Mouse (Mus musculus): ENCODE data around the gene Pard3b. TPM values are rescaled to one million over a fixed set of nuclear protein-coding genes. Genes with fewer than 3 reads are reported as not detected.

The Pard3b gene
- polyA plus RNA-seq, 1 experiment from 2014 or later, result 2.3 TPM

DNA sequence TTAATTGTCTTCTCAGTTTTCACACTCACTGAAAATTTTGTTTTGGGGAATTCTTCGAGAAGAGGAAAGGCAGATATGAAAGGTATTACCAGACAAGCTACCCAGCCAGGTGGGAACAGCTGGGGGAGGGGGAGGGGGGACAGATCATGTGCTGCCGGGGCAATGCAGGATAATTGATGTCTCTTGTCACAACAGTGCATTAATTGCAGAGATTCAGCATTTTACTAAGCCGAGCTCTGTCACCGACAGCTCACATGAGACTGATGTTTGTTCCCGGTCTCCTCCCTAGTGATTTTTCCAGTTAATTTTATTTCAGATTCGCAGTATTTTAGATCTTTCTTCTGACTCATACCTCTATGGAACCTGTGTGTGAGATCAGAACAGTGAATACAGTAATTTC lies 850.2 kb downstream of the Pard3b start:
- Histone ChIP-seq H3K36me3 (ENCODE audit: control insufficient read depth, insufficient read depth) (no peaks in the 10 kb centered on the region), H3K9me3 (replicated peaks; ENCODE audit: control insufficient read depth, low read length) (no peaks in the 10 kb centered on the region), H3K9ac (ENCODE audit: low read depth, low read length) (no peak overlapping the region), H3K4me1 (ENCODE audit: control insufficient read depth, low read depth, low read length) (no peaks in the 10 kb centered on the region), H3K4me3 (ENCODE audit: low read depth, low read length) (no peak overlapping the region), H3K27me3 (ENCODE audit: control insufficient read depth, insufficient read depth, low read depth, low read length) (no peaks in the 10 kb centered on the region), H3K27ac (ENCODE audit: low read length) (no peak overlapping the region), H3K4me2 (ENCODE audit: low read depth, low read length) (no peak overlapping the region)
- 63% methylated on average over 6 of the region's 6 CpGs for WGBS (ENCODE audit: insufficient replicate concordance)
- ATAC-seq (ENCODE audit: low read depth), result no peak

DNA sequence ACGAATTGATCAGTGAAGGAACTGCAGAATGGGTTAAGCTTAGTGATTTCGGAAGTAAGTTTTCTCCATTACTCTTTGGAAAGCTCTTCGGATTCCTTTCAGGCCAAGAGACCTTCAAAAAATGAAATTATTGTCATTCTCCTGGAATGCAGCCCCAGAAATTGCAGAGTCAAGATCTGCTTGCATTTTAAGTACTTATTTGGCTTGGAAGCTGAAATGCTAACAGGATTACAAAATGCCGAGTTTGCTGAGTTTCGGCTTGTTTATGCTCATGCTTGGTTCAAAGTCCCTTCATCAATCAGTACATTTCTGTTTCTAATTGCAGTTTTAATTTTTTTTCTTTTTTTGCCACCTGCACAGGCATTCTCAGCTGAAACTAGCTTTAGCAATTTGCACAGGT lies 860.5 kb downstream of the Pard3b start:
- Histone ChIP-seq H3K27ac (ENCODE audit: low read length) (no peak overlapping the region), H3K4me2 (ENCODE audit: low read depth, low read length) (no peak overlapping the region), H3K9ac (ENCODE audit: low read depth, low read length) (no peak overlapping the region), H3K27me3 (ENCODE audit: control insufficient read depth, insufficient read depth, low read depth, low read length) (no peaks in the 10 kb centered on the region), H3K4me1 (ENCODE audit: control insufficient read depth, low read depth, low read length) (no peaks in the 10 kb centered on the region), H3K4me3 (ENCODE audit: low read depth, low read length) (no peak overlapping the region), H3K9me3 (replicated peaks; ENCODE audit: control insufficient read depth, low read length) (no peaks in the 10 kb centered on the region), H3K36me3 (ENCODE audit: control insufficient read depth, insufficient read depth) (no peaks in the 10 kb centered on the region)
- no peak for ATAC-seq (ENCODE audit: low read depth)
- WGBS (ENCODE audit: insufficient replicate concordance), result 58% methylated on average over 5 of the region's 5 CpGs

DNA sequence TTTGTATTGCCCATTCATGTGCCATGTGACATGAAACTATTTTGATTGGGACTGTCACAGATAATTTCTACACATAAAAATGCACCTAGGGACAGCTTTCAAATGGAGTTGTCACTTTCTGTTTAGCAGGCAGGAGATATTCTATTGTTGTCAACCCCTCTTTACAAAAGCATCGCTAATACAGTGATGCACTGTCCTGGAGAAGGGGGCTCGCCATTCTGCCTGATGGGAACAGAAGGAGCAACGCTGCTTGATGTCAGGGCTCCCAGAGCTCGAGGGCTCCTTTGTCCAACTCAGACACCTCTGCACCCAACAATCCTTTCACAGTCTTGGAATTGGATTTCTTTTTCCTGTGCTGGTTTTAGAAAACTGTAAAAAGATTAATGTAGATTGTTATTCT lies 871.9 kb downstream of the Pard3b start:
- Histone ChIP-seq H3K27ac (ENCODE audit: low read length) (no peak overlapping the region), H3K36me3 (ENCODE audit: control insufficient read depth, insufficient read depth) (no peaks in the 10 kb centered on the region), H3K4me3 (ENCODE audit: low read depth, low read length) (no peak overlapping the region), H3K27me3 (ENCODE audit: control insufficient read depth, insufficient read depth, low read depth, low read length) (no peaks in the 10 kb centered on the region), H3K4me1 (ENCODE audit: control insufficient read depth, low read depth, low read length) (no peaks in the 10 kb centered on the region), H3K9me3 (replicated peaks; ENCODE audit: control insufficient read depth, low read length) (no peaks in the 10 kb centered on the region), H3K4me2 (ENCODE audit: low read depth, low read length) (no peak overlapping the region), H3K9ac (ENCODE audit: low read depth, low read length) (no peak overlapping the region)
- WGBS (ENCODE audit: insufficient replicate concordance), result 62% methylated on average over 4 of the region's 4 CpGs
- no peak for ATAC-seq (ENCODE audit: low read depth)

DNA sequence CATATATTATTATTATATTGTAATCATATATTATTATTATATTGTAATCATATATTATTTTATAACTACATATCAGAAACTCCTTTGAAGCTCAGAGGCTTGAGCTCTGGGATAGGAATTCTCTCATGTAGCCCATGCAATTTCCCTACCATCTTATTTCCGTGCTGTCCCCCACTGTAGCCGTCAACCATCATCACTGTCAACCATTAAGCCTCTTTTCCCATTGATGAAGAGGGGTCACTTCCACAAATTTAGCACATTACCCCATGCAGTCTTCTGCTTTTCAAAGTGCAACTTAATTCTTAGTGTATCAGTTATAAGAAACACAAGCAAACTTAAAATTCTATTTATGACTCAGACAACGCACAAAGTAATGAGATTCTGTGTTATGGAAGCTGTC lies 873.1 kb downstream of the Pard3b start:
- Histone ChIP-seq H3K27me3 (ENCODE audit: control insufficient read depth, insufficient read depth, low read depth, low read length) (no peaks in the 10 kb centered on the region), H3K9ac (ENCODE audit: low read depth, low read length) (no peak overlapping the region), H3K4me1 (ENCODE audit: control insufficient read depth, low read depth, low read length) (no peaks in the 10 kb centered on the region), H3K9me3 (replicated peaks; ENCODE audit: control insufficient read depth, low read length) (no peaks in the 10 kb centered on the region), H3K4me2 (ENCODE audit: low read depth, low read length) (no peak overlapping the region), H3K27ac (ENCODE audit: low read length) (no peak overlapping the region), H3K4me3 (ENCODE audit: low read depth, low read length) (no peak overlapping the region), H3K36me3 (ENCODE audit: control insufficient read depth, insufficient read depth) (no peaks in the 10 kb centered on the region)
- ATAC-seq (ENCODE audit: low read depth), result no peak
- WGBS (ENCODE audit: insufficient replicate concordance), result 69% methylated on average over 3 of the region's 3 CpGs

DNA sequence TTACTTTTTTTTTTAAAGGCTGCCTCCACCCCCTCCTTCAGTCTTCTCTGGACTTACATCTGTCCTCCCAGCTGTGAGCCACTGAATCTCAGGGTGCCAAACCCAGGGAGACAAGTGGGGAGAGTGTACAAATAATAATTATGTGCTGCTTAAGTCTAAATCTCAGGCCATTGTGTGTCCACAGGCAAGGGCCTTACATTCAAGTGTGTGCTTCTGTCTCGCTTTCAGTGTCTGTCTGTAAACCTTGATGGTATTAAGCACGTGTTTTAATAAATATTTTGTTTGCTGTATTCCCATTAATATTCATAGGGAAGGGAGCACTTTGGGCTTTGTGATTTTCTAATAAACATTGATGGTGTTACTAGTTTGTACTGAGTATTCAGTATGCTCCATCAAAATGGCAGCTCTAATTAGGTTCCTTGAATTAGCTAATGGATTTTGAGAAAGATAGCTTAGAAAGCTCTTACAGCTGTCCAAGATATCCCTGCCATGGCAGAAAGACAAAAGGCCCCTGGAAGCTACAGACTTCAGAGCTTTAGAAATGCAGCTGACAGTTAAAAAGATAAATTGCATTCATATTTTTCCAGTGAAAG lies 880.1 kb downstream of the Pard3b start:
- no peaks in the 10 kb centered on the region for H3K9me3 ChIP-seq (replicated peaks; ENCODE audit: control insufficient read depth, low read length)
- H3K4me2 ChIP-seq (ENCODE audit: low read depth, low read length), result no peak overlapping the region
- H3K4me1 ChIP-seq (ENCODE audit: control insufficient read depth, low read depth, low read length), result no peaks in the 10 kb centered on the region
- no peaks in the 10 kb centered on the region for H3K36me3 ChIP-seq (ENCODE audit: control insufficient read depth, insufficient read depth)
- no peak overlapping the region for H3K27ac ChIP-seq (ENCODE audit: low read length)
- 51% methylated on average over 2 of the region's 2 CpGs for WGBS (ENCODE audit: insufficient replicate concordance)
- H3K27me3 ChIP-seq (ENCODE audit: control insufficient read depth, insufficient read depth, low read depth, low read length), result no peaks in the 10 kb centered on the region
- ATAC-seq (ENCODE audit: low read depth), result no peak
- H3K4me3 ChIP-seq (ENCODE audit: low read depth, low read length), result no peak overlapping the region
- no peak overlapping the region for H3K9ac ChIP-seq (ENCODE audit: low read depth, low read length)

DNA sequence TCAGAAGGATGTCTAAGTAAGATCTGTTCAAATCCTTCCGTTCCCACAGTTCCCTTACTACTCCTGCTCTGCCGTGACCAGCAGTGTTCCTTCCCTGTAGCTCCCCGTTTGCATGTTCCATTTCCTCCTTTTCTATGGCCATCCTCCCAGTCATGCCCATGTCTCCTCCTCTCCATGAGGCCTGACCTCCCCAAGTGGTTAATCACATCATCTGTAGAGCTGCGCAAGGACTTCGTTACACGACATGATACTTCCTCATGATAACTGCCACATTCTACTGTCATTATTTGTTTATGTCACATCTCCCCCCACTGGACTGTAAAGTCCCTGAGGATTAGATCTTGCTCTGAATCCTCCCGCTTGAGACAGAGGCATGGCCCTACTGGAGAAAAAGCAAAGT lies 882.7 kb downstream of the Pard3b start:
- Histone ChIP-seq H3K27ac (ENCODE audit: low read length) (no peak overlapping the region), H3K9ac (ENCODE audit: low read depth, low read length) (no peak overlapping the region), H3K4me1 (ENCODE audit: control insufficient read depth, low read depth, low read length) (no peaks in the 10 kb centered on the region), H3K4me2 (ENCODE audit: low read depth, low read length) (no peak overlapping the region), H3K36me3 (ENCODE audit: control insufficient read depth, insufficient read depth) (no peaks in the 10 kb centered on the region), H3K4me3 (ENCODE audit: low read depth, low read length) (no peak overlapping the region), H3K9me3 (replicated peaks; ENCODE audit: control insufficient read depth, low read length) (no peaks in the 10 kb centered on the region), H3K27me3 (ENCODE audit: control insufficient read depth, insufficient read depth, low read depth, low read length) (no peaks in the 10 kb centered on the region)
- WGBS (ENCODE audit: insufficient replicate concordance), result 58% methylated on average over 7 of the region's 7 CpGs
- ATAC-seq (ENCODE audit: low read depth), result no peak

DNA sequence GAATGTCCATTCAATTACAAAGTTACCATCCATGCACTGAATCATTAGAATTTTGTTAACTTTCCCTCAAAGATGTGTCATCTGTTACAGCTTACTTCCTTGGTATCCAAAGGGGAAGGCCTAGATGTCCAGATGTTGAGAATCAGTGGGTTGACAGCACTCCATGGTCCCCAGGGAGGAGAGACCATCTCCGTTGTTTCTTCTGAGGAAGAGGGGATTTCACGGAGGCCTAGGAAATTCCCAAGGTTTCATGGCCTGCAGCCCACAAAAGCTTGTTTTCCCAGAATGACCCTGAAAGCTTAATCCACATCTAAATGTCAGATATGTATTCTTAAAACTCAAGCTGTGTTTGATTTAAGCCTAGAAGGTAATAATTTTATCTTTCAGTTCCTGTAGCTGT lies 884.1 kb downstream of the Pard3b start:
- ATAC-seq (ENCODE audit: low read depth), result no peak
- H3K4me1 ChIP-seq (ENCODE audit: control insufficient read depth, low read depth, low read length), result no peaks in the 10 kb centered on the region
- no peaks in the 10 kb centered on the region for H3K27me3 ChIP-seq (ENCODE audit: control insufficient read depth, insufficient read depth, low read depth, low read length)
- H3K4me2 ChIP-seq (ENCODE audit: low read depth, low read length), result no peak overlapping the region
- WGBS (ENCODE audit: insufficient replicate concordance), result 68% methylated on average over 2 of the region's 2 CpGs
- H3K9ac ChIP-seq (ENCODE audit: low read depth, low read length), result no peak overlapping the region
- no peak overlapping the region for H3K27ac ChIP-seq (ENCODE audit: low read length)
- H3K4me3 ChIP-seq (ENCODE audit: low read depth, low read length), result no peak overlapping the region
- H3K36me3 ChIP-seq (ENCODE audit: control insufficient read depth, insufficient read depth), result no peaks in the 10 kb centered on the region
- H3K9me3 ChIP-seq (replicated peaks; ENCODE audit: control insufficient read depth, low read length), result no peaks in the 10 kb centered on the region

DNA sequence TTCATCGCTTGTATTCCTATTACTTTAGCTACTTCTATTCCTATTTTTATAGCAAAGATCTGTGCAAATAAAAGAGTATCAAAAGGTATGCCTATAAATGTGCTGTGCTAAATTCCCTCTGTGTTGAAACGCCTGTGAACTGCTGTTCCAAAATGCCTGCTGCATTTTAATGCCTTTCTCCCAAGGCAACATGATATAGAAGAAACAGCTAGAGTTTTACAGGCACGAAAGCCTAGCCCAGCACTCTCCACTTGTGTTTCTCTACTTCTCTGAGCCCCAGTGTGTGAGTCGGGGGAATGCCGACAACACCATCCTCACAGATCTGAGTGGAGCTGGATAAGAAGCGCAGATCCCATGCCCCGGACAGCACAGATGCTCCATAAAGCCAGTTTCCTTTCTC lies 889.2 kb downstream of the Pard3b start:
- ATAC-seq (ENCODE audit: low read depth), result no peak
- WGBS (ENCODE audit: insufficient replicate concordance), result 60% methylated on average over 7 of the region's 7 CpGs
- Histone ChIP-seq H3K36me3 (ENCODE audit: control insufficient read depth, insufficient read depth) (no peaks in the 10 kb centered on the region), H3K27ac (ENCODE audit: low read length) (no peak overlapping the region), H3K9me3 (replicated peaks; ENCODE audit: control insufficient read depth, low read length) (no peaks in the 10 kb centered on the region), H3K4me2 (ENCODE audit: low read depth, low read length) (no peak overlapping the region), H3K4me1 (ENCODE audit: control insufficient read depth, low read depth, low read length) (no peaks in the 10 kb centered on the region), H3K9ac (ENCODE audit: low read depth, low read length) (no peak overlapping the region), H3K27me3 (ENCODE audit: control insufficient read depth, insufficient read depth, low read depth, low read length) (no peaks in the 10 kb centered on the region), H3K4me3 (ENCODE audit: low read depth, low read length) (no peak overlapping the region)

DNA sequence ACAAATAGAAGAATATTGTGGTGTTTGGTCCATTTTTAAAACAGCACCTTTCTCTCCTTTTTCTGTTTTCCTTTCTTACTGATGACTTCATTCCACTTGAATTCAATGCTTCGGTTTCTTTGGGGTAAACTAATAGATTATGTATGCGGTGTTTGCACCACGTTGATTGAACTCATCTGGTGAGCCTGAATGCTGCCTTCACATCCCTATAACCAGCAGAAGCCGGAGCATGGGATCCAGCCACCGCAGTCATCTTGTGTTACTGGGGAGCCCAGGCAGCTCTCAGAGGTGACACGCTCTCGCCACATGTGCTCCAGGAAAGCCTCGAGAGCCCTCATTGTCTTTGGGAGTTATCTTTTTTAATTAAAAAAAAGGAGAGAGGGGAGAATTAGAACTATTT lies 891.3 kb downstream of the Pard3b start:
- WGBS (ENCODE audit: insufficient replicate concordance), result 73% methylated on average over 8 of the region's 8 CpGs
- Histone ChIP-seq H3K4me3 (ENCODE audit: low read depth, low read length) (no peak overlapping the region), H3K4me2 (ENCODE audit: low read depth, low read length) (no peak overlapping the region), H3K27me3 (ENCODE audit: control insufficient read depth, insufficient read depth, low read depth, low read length) (no peaks in the 10 kb centered on the region), H3K9me3 (replicated peaks; ENCODE audit: control insufficient read depth, low read length) (no peaks in the 10 kb centered on the region), H3K36me3 (ENCODE audit: control insufficient read depth, insufficient read depth) (no peaks in the 10 kb centered on the region), H3K27ac (ENCODE audit: low read length) (no peak overlapping the region), H3K9ac (ENCODE audit: low read depth, low read length) (no peak overlapping the region), H3K4me1 (ENCODE audit: control insufficient read depth, low read depth, low read length) (no peaks in the 10 kb centered on the region)
- no peak for ATAC-seq (ENCODE audit: low read depth)

Data from liver, embryonic 16.5 days (tissue).